Mouse (Mus musculus): ENCODE measurements around the gene Pclo.

DNA sequence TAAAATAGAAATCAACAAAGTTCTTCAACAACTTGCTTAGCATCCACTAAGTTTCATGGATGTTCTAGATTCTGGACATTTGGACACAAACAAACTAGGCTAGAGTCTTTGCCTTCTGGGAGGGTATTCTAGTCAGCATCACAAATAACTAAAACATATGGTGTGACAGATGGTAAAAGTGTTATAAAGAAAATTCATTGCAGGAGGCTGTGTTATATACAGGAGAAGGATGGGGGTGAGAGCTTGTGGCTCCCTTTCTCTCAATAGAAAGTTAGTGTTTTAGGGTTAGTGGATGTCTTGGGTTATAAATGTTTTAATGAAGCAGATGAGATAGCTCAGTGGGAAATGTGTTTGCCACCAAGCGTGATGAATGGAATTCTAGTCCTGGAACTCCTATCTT lies 13.1 kb downstream of the Pclo start:
- no peak for TF ChIP-seq POLR2A (IDR thresholded peaks at IDR 0.05; ENCODE audit: control insufficient read depth, low read depth, low read length)
- no peak for TF ChIP-seq CTCF (IDR thresholded peaks at IDR 0.05; ENCODE audit: control insufficient read depth, insufficient read depth, insufficient replicate concordance, low read depth, low read length)
